Mouse (Mus musculus) cortical plate, adult 2 months (tissue): Measurements from ENCODE around the gene Nolc1.

ENCODE experiments used
- CTCF ChIP-seq: fragments of 200-500 bp; IDR thresholded peaks from 2 replicates; pipeline ENCODE4 v1.5.1; 2011; ENCODE audit warnings: mild to moderate bottlenecking, control low read depth, low read length; ENCODE audit not compliant: insufficient read depth; ENCODE audit errors: extremely low read depth
- POLR2A ChIP-seq: fragments of 200-500 bp; IDR thresholded peaks from 2 replicates; pipeline ENCODE4 v1.6.1; 2011; ENCODE audit warnings: mild to moderate bottlenecking, low read length, control low read depth; ENCODE audit not compliant: insufficient read depth; ENCODE audit errors: extremely low read depth

DNA sequence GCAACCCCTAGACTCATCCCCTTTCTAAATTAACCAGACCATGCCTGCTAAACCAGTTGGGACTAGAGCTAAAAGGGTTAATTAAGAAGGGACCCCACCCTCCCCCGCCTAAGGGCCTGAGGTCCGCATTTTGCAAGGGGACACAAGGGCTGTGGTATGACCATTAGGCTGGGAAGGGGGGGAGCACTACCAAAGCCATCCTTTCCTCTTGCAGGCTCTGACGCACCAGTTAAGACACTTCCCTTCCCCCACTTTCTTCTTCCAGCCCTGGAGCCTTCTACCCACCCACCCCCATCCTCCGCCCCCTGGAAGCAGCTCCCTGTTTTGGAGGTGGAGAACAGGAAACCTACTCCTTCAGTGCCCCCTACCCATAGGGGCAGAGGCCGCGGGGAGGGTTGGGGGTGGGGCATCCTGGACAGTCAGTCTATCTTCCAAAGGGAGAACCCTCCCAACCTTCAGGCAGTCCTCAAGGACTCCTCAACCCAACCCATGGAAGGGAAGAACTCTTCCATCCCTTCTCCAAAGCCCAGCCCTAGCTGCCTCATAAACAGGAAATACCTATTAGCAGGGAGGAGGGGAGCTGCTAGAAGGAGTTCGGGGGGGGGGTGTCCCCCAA is 29.9 kb upstream of the Nolc1 start:
- TF ChIP-seq CTCF (no peak), POLR2A (peak; percentile 21; the same call in 1 of the 2 replicates)
